Mouse (Mus musculus) hindbrain, embryonic 11.5 days (tissue): ENCODE measurements around the gene Aspscr1. TPM values are rescaled to one million over a fixed set of nuclear protein-coding genes. Genes with fewer than 3 reads are reported as not detected.

Source experiments
- ATAC-seq: fragments of 200-750 bp; cut with Nextera tagmentation; 2 replicates; pipeline ENCODE4 v1.8.0; 2017; ENCODE audit warnings: mild to moderate bottlenecking, moderate TSS enrichment, moderate library complexity; ENCODE audit not compliant: low FRiP score
- DNase-seq: peaks from one replicate; pipeline ENCODE4 v3.0.0-alpha.2; 2015; ENCODE audit warnings: low spot score
- H3K27ac ChIP-seq: fragments of 300-500 bp; sonication (generic); 2 replicates; pipeline ENCODE4 v1.5.1; 2014; ENCODE audit warnings: mild to moderate bottlenecking, low read depth, low read length
- H3K27me3 ChIP-seq: fragments of 300-500 bp; sonication (generic); 2 replicates; pipeline ENCODE4 v1.6.1; 2014; ENCODE audit warnings: mild to moderate bottlenecking, low read length, moderate library complexity, mixed read lengths; ENCODE audit not compliant: control insufficient read depth, insufficient read depth
- H3K36me3 ChIP-seq: fragments of 300-500 bp; sonication (generic); 2 replicates; pipeline ENCODE4 v1.6.1; 2014; ENCODE audit warnings: mild to moderate bottlenecking, low read length, moderate library complexity, mixed read lengths; ENCODE audit not compliant: control insufficient read depth, insufficient read depth
- H3K4me1 ChIP-seq: fragments of 300-500 bp; sonication (generic); replicated peaks from 2 replicates; pipeline ENCODE4 v1.6.1; 2014; ENCODE audit warnings: low read length, mixed read lengths; ENCODE audit not compliant: control insufficient read depth, insufficient read depth
- H3K4me2 ChIP-seq: fragments of 300-500 bp; sonication (generic); replicated peaks from 2 replicates; pipeline ENCODE4 v1.6.1; 2014; ENCODE audit warnings: mild to moderate bottlenecking, low read depth, low read length
- H3K4me3 ChIP-seq: fragments of 300-500 bp; sonication (generic); 2 replicates; pipeline ENCODE4 v1.5.1; 2014; ENCODE audit warnings: low read depth, low read length
- H3K9ac ChIP-seq: fragments of 300-500 bp; sonication (generic); 2 replicates; pipeline ENCODE4 v1.6.1; 2014; ENCODE audit warnings: low read depth, low read length
- H3K9me3 ChIP-seq: fragments of 300-500 bp; sonication (generic); 2 replicates; pipeline ENCODE4 v1.6.1; 2016; ENCODE audit warnings: low read length; ENCODE audit not compliant: control insufficient read depth
- WGBS: fragments of 180-500 bp; shearing (Covaris S2); extraction: QIAGEN DNeasy Blood & Tissue Kit; methylation state at CpG from one replicate; pipeline ENCODE4 v1.1.7; 2014; 5-methylcytosine and 5-hydroxymethylcytosine counted together
- polyA plus RNA-seq: library from polyadenylated mRNA; unstranded; fragments of >200 nt; fragmentation: Nextera tagmentation; extraction: Ambion mirVana; gene quantifications from 2 replicates; pipeline ENCODE4 v1.2.1, GENCODE M21; 2014

Gene Aspscr1
- polyA plus RNA-seq, 1 experiment from 2014 or later, result 122 TPM

DNA sequence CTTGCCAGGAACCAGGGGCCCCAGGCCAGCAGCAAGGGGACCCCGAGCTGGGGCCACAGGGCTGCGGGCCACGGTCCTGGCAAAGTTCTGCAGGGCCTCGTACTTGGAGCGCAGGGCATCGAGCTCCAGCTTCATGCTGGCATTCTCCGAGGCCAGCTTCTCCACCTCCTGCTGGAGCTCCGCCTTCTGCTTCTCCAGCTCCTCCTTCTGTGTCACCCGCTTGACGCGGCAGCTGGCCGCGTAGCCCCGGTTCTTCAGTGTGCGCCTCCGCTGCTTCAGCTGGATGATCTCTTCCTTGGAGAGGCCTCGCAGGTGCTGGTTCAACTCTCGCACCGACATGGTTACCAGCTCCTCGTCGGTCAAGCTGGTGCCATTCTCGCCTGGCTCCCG, 43.4 kb upstream of the Aspscr1 start:
- no peak for DNase-seq
- peaks cover 3% of the 10 kb centered on the region for H3K36me3 ChIP-seq
- H3K9ac ChIP-seq, result no peak overlapping the region
- H3K9me3 ChIP-seq, result no peaks in the 10 kb centered on the region
- no peak overlapping the region for H3K4me3 ChIP-seq
- WGBS, result 80% methylated on average over 21 of the region's 23 CpGs
- H3K4me2 ChIP-seq, result no peak overlapping the region
- H3K27me3 ChIP-seq, result no peaks in the 10 kb centered on the region
- H3K27ac ChIP-seq, result 0 out of 2 replicates have a peak overlapping the region, but pooled peaks have one; percentile 12
- peaks cover 15% of the 10 kb centered on the region for H3K4me1 ChIP-seq
- no peak for ATAC-seq

DNA sequence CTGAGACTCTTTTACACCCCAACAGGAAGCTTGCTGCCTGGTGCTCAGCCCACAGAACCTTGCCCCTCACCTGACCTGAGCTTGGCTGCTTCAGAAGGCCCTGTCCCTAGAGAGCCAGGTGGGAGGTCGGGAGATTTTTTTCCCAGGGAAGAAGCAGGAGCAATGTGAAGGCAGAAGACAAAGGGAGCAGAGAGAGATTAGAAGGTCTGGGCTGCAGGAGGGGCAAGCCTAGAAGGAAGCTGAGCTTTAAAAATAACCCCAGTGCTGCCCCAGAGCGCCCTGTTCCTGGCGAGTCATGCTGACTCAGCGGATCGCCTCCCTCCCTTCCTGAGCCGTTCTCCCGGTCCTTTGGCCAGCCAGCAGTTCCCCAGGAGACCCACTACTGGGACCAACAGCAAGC, 42.9 kb upstream of the Aspscr1 start:
- peak overlapping the region; percentile 11; the same call in 1 of the 2 replicates for H3K9ac ChIP-seq
- peaks cover 15% of the 10 kb centered on the region for H3K4me1 ChIP-seq
- ATAC-seq (no peak), DNase-seq (no peak)
- no peak overlapping the region for H3K4me3 ChIP-seq
- H3K27ac ChIP-seq, result 0 out of 2 replicates have a peak overlapping the region, but pooled peaks have one; percentile 12
- H3K4me2 ChIP-seq, result no peak overlapping the region
- no peaks in the 10 kb centered on the region for H3K9me3 ChIP-seq
- WGBS, result 29% methylated on average over 7 of the region's 7 CpGs
- H3K27me3 ChIP-seq, result no peaks in the 10 kb centered on the region
- peaks cover 3% of the 10 kb centered on the region for H3K36me3 ChIP-seq

DNA sequence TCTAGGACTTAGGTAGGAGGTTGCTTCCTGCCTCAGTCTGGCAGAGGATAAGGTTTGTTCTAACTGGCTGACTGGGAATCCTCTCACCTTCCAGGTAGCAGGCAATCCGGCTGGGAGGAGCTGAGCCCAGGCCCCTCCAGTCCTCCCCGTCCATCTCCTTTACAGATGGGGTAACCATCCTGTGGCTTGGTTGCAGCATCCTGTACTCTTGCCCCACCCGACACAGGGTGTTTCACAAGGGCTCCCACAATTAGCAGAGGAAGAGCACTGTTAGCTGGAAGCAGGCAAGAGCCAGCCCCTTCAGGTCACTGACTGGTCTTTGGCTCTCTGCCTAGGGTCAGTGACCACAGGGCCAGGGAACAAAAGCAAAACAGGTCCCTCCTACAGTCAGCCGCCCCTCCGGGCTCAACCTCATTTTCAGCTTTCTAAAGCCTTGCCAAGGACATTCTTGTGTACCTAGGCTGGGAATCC, 42.3 kb upstream of the Aspscr1 start:
- Histone ChIP-seq H3K27ac (0 out of 2 replicates have a peak overlapping the region, but pooled peaks have one; percentile 12), H3K9me3 (no peaks in the 10 kb centered on the region), H3K27me3 (no peaks in the 10 kb centered on the region), H3K4me3 (no peak overlapping the region), H3K9ac (peak overlapping the region; percentile 11; the same call in 1 of the 2 replicates), H3K4me2 (no peak overlapping the region), H3K4me1 (peaks cover 11% of the 10 kb centered on the region), H3K36me3 (peaks cover 3% of the 10 kb centered on the region)
- ATAC-seq, result no peak
- DNase-seq, result no peak
- WGBS, result 42% methylated on average over 5 of the region's 5 CpGs

DNA sequence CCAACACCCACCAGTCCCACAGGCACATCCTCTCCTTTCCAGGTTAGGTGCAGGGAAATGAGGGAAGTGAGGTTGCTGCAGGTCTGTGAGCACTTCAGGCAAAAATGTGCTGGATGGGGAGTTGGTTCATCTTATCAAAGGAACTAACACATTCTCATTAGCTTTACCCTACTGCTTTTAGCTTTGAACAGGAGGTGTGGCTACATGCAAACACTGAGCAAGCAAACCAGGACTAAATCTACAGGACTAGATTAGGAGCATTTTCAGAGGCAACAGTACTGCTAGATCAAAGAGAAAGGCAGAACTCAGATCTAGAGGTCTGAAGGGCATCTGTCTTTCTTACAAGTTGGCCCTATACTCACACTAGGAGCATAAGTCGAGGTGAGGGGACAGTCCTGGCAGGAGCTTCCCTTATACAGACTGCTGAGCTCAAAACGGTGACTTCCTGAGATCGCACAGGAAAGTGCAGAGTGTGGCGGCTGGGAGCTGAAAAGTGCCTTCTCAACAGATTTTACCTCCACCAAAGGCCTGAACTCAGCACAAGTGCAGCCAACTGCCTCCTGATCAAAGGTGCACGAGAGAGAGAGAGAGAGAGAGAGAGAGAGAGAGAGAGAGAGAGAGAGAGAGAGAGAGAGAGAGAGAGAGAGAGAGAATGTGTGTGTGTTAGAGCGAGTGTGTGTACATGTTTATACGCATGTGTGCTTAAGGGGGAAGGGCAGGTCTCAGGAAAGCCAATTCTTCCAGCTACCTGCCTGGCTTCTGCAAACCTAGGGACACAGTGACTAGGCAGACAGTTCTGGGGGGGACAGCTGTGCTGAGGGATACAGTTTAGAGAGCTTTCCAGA, 41.7 kb upstream of the Aspscr1 start:
- Histone ChIP-seq H3K4me1 (peaks cover 10% of the 10 kb centered on the region; the same call in 1 of the 2 replicates), H3K36me3 (peaks cover 3% of the 10 kb centered on the region), H3K9me3 (no peaks in the 10 kb centered on the region), H3K4me2 (no peak overlapping the region), H3K9ac (peak overlapping the region; percentile 11; the same call in 1 of the 2 replicates), H3K4me3 (peak overlapping the region; percentile 94; the same call in 1 of the 2 replicates), H3K27me3 (no peaks in the 10 kb centered on the region), H3K27ac (no peak overlapping the region)
- ATAC-seq (no peak), DNase-seq (no peak)
- 41% methylated on average over 7 of the region's 7 CpGs for WGBS

DNA sequence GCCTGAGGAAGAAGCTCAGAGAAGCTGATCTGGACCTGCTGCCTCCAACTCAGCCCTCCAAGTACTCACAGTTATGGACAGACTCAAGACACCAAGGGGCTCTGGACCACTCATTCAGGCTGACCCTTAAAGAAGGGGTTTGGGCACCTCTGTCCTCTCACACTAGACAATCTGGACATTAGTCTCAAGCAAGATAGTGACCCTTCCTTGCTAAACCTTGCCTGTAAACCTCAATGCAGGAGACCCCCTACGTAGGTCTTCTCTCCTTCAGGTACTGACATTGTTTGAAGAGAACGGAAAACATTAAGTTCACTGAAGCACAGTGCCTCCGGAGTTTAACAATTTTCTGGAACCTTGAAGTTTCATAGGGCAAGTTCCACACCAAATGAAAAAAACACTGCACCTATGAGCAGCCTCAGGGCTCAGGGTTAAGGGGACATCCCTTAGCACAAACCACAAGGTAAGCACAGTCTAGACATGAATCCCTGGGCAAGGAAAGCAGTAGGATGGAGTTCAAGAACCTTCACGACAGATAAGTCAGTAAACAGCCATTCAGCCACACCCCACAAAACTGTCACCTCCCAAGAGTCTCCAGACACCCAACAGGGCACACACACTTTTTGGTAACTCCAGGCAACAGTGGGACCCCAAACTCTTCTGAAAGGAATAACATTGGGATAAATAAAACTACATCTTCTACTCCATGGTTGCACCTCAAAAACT, 40.9 kb upstream of the Aspscr1 start:
- H3K27me3 ChIP-seq, result no peaks in the 10 kb centered on the region
- WGBS, result 68% methylated on average over 4 of the region's 4 CpGs
- peaks cover 3% of the 10 kb centered on the region for H3K36me3 ChIP-seq
- peak overlapping the region; percentile 83; the same call in 1 of the 2 replicates for H3K9ac ChIP-seq
- peak overlapping the region; percentile 81 for H3K4me2 ChIP-seq
- H3K4me3 ChIP-seq, result peak overlapping the region; percentile 94
- H3K9me3 ChIP-seq, result no peaks in the 10 kb centered on the region
- ATAC-seq (no peak), DNase-seq (no peak)
- H3K27ac ChIP-seq, result no peak overlapping the region
- peaks cover 10% of the 10 kb centered on the region; the same call in 1 of the 2 replicates for H3K4me1 ChIP-seq

DNA sequence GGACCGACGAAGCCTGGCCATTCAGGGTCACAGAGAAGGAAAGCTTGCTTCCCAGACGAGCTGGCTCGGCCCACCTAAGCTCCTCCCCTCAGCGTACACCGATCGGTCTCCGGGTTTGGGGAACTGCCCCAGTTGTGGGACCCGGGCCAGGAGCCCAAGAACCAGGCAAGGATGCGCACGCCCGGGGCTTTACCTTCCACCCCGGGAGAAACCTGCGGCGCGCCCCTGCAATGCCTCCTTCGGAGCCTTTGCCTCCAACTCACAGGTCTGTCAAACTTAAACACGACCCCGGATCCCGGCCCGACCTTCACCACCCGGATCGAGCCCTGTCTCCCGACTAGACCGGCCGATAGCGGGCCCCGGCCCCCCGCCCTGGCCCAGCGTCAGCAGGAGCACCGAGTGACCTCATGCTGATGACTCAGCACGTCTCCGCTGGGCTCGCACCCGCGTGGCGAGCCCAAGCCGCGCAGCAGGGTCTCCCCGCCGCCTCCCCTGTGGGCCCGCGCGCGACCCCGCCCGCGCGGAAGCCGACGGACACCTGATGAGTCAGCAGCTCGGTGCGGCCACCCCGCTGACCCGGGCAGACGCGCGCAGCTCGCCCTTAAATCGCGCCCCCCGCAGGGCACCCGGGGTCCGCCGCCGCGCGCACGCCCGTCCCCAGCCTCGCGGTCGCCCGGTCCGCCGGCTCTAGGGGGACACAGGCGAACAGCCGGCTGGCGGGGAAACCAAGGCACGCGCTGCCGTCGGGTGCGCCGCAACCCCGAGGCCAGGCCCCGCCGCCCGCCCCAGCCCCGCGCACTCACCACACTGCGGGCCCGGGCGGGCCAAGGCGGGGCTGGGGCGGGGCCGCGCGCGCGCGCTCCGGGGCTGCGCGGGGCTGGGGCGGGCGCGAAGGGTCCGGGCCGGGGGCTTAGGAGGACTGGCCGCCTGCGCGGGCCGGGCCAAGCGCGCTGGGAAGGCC, 39.9 kb upstream of the Aspscr1 start:
- Histone ChIP-seq H3K4me1 (peaks cover 10% of the 10 kb centered on the region; the same call in 1 of the 2 replicates), H3K9me3 (no peaks in the 10 kb centered on the region), H3K27me3 (no peaks in the 10 kb centered on the region), H3K4me3 (peak overlapping the region; percentile 94), H3K36me3 (peaks cover 3% of the 10 kb centered on the region), H3K4me2 (peak overlapping the region; percentile 81), H3K27ac (peak overlapping the region; percentile 82), H3K9ac (peak overlapping the region; percentile 83)
- DNase-seq (peak; percentile 71), ATAC-seq (peak; percentile 88)
- under 1% methylated on average over 75 of the region's 116 CpGs for WGBS

DNA sequence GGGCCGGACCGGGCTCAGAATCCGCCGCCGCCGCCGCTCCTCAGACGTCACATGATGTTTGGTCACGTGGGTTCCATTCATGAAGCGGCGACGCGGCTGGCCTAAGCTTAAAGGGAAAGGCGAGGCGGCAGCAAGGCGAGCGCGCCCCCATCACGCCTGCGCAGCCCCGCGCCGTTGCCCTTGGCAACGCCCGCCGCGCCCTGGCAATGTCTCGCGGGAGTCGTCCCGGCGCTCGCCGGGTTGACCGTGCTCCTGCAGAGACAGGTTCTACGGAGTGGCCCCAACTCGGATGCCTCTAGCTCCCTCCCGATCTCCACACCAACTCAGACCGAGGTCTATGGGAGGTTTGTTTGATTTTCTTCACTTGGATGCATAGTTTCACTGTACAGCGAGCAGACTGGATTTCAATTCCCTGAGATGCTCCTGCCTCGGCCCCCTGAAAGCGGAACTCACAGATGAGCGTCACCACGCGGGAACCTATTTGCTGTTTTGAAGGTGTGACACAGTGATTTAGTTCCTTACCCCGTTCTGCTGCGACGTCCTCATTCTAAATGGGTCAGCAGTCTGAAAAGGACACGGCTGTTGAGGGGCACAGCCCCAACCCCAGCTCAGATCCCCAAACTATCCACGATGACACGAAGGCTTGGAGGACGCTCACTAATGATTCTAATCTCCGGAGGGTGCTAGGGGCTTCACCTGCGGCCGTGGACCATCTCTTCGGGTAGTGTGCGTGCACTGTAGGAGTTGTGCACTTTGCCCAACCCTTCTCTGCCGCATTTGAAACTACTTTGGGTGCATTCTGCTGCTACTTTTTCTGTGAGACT, 39.0 kb upstream of the Aspscr1 start, which contains the start of gene Mafg:
Gene Mafg (minus strand): TSS at position 81 of the 824 bp plus-strand sequence.
- WGBS, result 10% methylated on average over 58 of the region's 58 CpGs
- ATAC-seq, result peak; percentile 89
- Histone ChIP-seq H3K27me3 (no peaks in the 10 kb centered on the region), H3K9ac (peak within 1 kb of the TSS; percentile 83), H3K4me1 (peaks cover 10% of the 10 kb centered on the region; the same call in 1 of the 2 replicates), H3K36me3 (peaks cover 3% of the 10 kb centered on the region), H3K4me3 (peak within 1 kb of the TSS; percentile 94), H3K27ac (peak within 1 kb of the TSS; percentile 82), H3K4me2 (peak within 1 kb of the TSS; percentile 81), H3K9me3 (no peaks in the 10 kb centered on the region)
- DNase-seq, result peak; percentile 98
